Mouse (Mus musculus) liver, postnatal 0 days (tissue): ENCODE results near the gene A930033H14Rik.

ENCODE experiments used
- CTCF ChIP-seq: sonication (generic); IDR thresholded peaks from 2 replicates; pipeline ENCODE4 v1.5.1; 2016; ENCODE audit warnings: antibody characterized with exemption, low read depth
- EP300 ChIP-seq: IDR thresholded peaks from 2 replicates; pipeline ENCODE4 v1.6.1; 2016; ENCODE audit warnings: antibody characterized with exemption, low read depth, mild to moderate bottlenecking

DNA sequence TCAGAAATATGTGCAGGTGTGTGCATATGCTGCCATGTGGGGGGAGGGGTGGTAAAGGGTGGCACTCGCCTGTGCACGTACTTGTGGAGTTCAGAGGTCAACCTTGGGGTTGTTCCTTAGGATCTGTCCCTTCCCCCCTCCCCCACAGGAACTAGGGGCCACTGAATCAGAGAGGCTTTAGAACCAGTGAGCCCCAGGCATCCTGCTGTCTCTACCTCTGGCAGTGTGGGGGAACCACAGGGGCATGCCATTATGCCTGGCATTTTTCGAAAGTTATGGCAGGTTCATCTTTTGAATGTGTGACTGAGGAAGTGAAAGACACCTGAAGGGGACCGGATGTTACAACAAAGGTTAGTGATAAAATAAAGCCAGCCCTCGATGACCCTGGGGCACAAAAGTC is 2.2 kb downstream of the A930033H14Rik start:
- TF ChIP-seq CTCF = no peak
- TF ChIP-seq EP300 = no peak
